Mouse (Mus musculus) ES-CJ7 (cell line): ENCODE measurements around the gene Odf2.

Source experiments
- DNase-seq: peaks from one replicate; pipeline ENCODE4 v3.0.0; 2011; ENCODE audit warnings: low read depth, low spot score

Gene Odf2

DNA sequence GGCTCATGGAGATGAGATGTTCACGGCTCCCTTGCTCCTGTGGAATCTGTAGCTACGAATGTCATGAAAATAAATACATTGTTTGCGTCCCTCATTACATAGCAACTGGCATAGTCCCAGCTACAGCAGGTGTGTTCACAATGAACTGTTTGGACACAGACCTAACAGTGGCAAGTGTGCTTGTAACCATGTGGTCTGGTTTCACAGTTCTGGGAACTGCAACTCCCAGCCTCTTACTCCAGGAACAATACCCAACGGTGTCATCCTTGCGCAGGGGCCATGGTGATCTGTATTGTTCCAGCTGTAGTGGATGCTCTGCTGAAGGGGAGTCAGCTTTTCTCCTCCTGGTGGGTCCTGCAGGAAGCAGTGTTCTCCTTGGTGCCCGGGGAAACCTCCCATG is 42.2 kb downstream of the Odf2 start:
- no peak for DNase-seq

DNA sequence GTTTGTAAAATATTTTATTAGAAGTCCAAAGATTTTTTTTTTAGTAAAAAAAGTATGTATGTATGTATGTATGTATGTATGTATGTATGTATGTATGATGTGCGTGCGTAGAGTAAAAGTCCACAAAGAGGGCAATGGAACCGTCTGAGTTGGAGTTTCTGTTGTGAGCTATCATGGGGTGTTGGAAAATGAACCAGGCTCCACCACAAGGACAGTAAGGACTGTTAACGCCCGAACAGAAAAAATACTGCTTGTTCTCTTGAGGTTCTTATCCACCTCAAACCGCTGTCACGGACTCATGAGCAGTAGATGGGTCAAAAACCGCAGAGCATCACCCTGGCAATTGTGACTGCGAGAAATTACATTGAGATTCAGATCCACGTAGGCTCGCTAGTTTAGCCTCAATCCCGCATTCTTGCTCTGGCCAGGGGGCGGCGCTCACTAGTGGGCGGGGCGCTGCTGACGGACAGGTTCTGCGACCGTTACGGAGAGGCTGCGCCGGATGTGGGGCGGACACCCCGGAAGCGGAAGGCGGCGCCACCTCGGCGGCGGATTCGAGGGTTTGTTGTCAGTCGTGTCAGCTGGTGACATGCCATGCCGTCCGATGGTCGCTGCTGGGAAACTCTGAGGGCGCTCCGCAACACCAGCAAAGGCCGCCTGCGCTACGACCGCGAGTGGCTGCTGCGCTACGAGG is 46.0 kb downstream of the Odf2 start, which contains the start of gene Gle1:
Gene Gle1, plus strand, starts transcription at position 521 of the 694 bp plus-strand sequence.
- DNase-seq, result peak; percentile 93

GRCm38 (mm10) chr2:29940073-29940472 is 51.1 kb downstream of the Odf2 start:
- DNase-seq, result no peak

GRCm38 (mm10) chr2:29940826-29941225 is 51.8 kb downstream of the Odf2 start:
- no peak for DNase-seq

- peak; percentile 51 for DNase-seq
Observed at GRCm38 (mm10) chr2:29944723-29945122, 55.7 kb downstream of the Odf2 start.

GRCm38 (mm10) chr2:29948896-29949295 is 59.9 kb downstream of the Odf2 start:
- no peak for DNase-seq

DNA sequence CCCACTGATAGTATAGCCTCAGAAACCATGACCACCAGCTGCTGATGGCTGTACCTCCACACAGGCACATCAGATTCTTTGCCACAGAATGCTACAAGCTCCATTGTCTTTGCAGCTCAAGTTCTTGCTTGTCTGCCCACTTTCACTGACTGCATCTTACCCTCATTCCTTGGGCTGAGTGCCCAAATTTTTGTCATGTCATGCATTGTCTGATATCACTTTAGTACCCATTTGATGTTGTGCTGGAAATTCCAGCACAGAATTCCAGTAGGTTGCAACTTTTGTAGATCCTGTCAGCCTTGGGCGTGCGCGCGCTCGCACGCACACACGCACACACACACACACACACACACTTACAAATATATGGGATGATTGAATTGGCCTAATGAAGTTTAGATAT is 72.2 kb downstream of the Odf2 start:
- DNase-seq, result no peak

- no peak for DNase-seq
Observed at GRCm38 (mm10) chr2:29964354-29965249, 75.6 kb downstream of the Odf2 start.

- peak; percentile 95 for DNase-seq
Observed at GRCm38 (mm10) chr2:29965250-29965843, 76.3 kb downstream of the Odf2 start, which contains the start of gene Sptan1. TSS of gene Sptan1 (plus strand) at chr2:29965560.

- no peak for DNase-seq
Observed at GRCm38 (mm10) chr2:29965906-29966305, 76.9 kb downstream of the Odf2 start.

GRCm38 (mm10) chr2:29966826-29967225 is 77.8 kb downstream of the Odf2 start:
- no peak for DNase-seq

DNA sequence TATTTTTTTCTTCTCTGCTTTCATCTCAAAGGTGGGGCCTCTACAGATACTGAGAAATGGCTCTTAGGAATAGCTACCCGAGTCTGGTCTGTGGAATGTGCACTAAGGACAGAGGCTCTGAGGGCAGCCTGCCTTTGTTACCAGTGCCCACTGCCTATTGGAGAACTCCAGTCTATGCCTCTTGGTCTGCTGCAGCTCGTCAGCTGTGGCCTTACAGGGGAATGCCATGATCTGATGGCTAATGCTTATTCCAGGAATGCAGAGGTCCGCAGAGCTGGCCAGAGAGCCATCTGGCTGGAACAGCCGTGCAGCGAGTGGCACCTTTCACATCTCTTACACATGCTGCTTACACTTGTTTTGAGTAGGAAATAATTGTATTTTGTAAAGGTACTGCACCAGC is 78.7 kb downstream of the Odf2 start:
- no peak for DNase-seq

- DNase-seq, result no peak
Observed at GRCm38 (mm10) chr2:29968638-29969037, 79.6 kb downstream of the Odf2 start.

GRCm38 (mm10) chr2:29971838-29972635 is 83.0 kb downstream of the Odf2 start:
- no peak for DNase-seq

DNA sequence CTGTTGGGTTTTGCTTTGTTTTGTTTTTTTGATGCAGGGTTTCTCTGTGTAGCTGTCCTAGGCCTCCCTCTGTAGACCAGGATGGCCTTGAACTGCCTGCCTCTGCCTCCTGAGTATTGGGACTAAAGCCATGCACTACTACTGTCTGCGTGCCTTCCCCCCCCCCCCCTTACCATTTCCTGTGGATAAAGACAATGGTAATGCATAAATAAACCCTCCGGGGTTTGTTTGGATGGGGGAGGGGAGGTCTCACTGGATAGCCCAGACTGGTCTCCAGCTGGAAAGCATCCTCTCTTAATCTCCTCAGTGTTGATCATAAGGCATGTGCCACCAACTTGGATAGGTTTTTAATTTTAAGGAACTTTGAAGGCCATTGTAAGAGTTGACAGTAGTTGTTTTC is 84.5 kb downstream of the Odf2 start:
- peak; percentile 81 for DNase-seq

DNA sequence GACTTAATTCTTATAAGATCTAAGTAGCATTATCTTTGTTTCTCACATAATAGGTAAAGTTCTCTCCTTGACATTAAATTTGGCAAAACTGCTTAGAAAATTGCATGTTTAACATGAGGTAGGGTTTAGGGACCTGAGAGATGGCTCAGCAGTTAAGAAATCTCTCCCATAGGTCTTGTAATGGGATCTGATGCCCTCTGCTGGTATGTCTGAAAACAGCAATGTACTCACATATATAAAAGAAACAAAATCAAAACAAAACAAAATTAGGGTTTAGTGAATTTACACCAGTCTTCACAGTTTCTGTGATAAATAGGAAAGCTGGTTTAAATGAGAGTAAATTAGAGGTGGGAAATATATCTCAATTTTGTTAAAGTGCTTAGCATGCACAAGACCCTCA is 88.3 kb downstream of the Odf2 start:
- DNase-seq, result peak; percentile 58

DNA sequence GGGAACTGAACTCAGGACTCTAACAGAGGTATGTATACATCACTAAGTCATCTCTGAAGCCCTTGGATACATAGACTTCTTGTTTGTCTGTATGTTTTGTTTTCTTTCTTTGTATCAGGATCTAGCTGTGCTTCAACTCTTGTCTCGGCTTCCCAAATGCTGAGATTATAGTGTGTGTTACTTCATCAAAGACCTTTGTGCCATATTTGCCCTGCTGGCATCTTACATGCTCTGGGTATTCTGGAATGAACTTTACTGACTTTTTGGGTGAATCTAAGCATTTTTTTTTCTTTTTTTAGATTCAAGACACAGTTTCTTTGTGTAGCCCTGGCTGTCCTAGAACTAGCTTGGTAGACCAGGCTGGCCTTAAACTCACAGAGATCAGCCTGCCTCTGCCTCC is 91.6 kb downstream of the Odf2 start:
- DNase-seq, result no peak
